Mouse (Mus musculus): ENCODE data around the gene Arfip1.

DNA sequence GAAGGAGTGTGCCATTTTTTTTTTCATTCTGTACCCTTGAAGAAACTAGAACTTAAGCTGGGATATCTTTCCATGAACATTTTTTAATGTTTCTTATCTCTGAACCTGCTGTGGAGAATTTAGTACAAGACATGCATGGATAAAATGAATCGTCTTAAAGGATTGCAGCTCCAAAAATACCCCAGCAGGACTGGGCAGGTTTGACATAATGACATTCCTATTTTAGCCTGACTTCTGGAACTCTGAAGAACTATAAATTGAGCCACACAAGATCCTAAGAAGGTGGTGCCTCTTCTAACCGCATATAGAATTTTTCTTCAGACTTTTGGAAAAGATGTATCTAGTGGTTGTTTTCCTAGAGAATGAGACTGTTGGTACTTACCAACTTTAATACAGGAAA, 10.8 kb upstream of the Arfip1 start, which contains the start of gene Tigd4:
- TF ChIP-seq CTCF (IDR thresholded peaks at IDR 0.05; ENCODE audit: low read depth) (no peak), EP300 (IDR thresholded peaks at IDR 0.05; ENCODE audit: low read depth) (no peak)
